Mouse (Mus musculus) heart, embryonic 12.5 days (tissue): Measurements from ENCODE around the gene Rabgef1. TPM values are rescaled to one million over a fixed set of nuclear protein-coding genes. Genes with fewer than 3 reads are reported as not detected.

Experiments
- polyA plus RNA-seq: library from polyadenylated mRNA; unstranded; fragments of >200 nt; fragmentation: Nextera tagmentation; extraction: Ambion mirVana; gene quantifications from 2 replicates; pipeline ENCODE4 v1.2.1, GENCODE M21; 2016

Rabgef1 gene
- polyA plus RNA-seq, 1 experiment from 2014 or later = 27.7 TPM

Other genes starting within 250 kb of the Rabgef1 start
- gene Vkorc1l1, start 229.8 kb upstream of the Rabgef1 start, polyA plus RNA-seq = 23.2 and 24.2 TPM in 2 replicates
- 46.8 and 48.1 TPM in 2 replicates for gene Gusb, start 168.7 kb upstream of the Rabgef1 start, polyA plus RNA-seq
- gene Asl, start 142.6 kb upstream of the Rabgef1 start, polyA plus RNA-seq = 15.7 and 19.1 TPM in 2 replicates
- gene Crcp, start 142.5 kb upstream of the Rabgef1 start, polyA plus RNA-seq = 21.2 and 22.5 TPM in 2 replicates
- 25.8 and 29.4 TPM in 2 replicates for gene Tpst1, start 98.5 kb upstream of the Rabgef1 start, polyA plus RNA-seq
- gene Kctd7, start 26.9 kb upstream of the Rabgef1 start, polyA plus RNA-seq = 4.8 and 5.1 TPM in 2 replicates
- gene Tmem248, start 45.3 kb downstream of the Rabgef1 start, polyA plus RNA-seq = 41.5 and 43.6 TPM in 2 replicates
- gene Sbds, start 83.7 kb downstream of the Rabgef1 start, polyA plus RNA-seq = 62.8 and 65.3 TPM in 2 replicates
- gene Tyw1, start 83.8 kb downstream of the Rabgef1 start, polyA plus RNA-seq = 17.7 and 18.9 TPM in 2 replicates
- 0.03 TPM in 1 of 2 replicates, not detected in the other for gene Caln1, start 197.7 kb downstream of the Rabgef1 start, polyA plus RNA-seq
- gene A330070K13Rik, start 212.8 kb downstream of the Rabgef1 start, polyA plus RNA-seq = not detected in 2 replicates